Comparison of ENCODE assay signal across 8 mouse cellular contexts in the genomic region with DNA sequence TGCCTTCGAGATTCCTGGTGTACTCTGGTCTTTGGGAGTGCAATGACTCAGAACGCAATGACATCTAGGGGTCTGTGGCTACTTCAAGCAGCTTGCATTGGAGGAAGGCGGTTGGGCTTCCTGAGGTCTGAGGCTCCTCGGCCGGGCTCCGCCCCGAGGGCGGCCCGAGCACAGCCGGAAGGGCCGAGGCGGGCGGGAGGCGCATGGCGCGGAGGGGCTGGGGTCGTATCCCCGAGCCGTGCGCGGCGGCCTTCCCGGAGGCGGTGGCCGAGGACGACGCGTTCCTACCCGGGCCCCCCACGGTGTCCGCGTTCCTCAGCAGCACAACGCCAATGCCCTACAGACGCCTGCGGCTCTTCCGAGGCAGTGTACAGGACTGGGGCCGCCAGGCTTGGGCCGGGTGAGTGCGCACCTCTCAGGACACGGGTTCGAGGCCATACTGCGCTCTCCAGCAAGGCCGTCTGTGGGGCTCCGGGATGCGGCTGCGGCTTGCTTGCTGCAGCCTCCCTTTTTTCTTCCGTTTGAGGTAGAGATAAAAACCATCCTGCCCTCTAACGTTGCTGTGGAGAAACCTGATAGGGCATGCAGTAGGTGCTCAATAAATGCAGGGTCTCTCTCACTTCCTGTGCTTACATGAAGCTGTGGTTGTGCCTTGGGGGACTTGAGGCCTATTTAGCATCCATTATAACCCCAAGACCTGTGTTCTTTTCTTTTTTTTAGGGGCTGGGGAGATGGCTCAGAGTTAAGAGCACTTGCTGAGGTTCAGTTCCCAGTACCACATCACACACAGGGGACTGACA. TPM values are rescaled to one million over a fixed set of nuclear protein-coding genes. Genes with fewer than 3 reads are reported as not detected.
A peak's percentile ranks its signal among the peaks of the same experiment; 100 is the strongest.
DNase-seq lines count a peak whose midpoint lies in the region; ATAC-seq and TF ChIP-seq lines count a peak whose summit lies in the region.

No protein-coding gene starts in this region.

- no peaks in the 10 kb centered on the region for H3K36me3 ChIP-seq in heart, adult 2 months (ENCODE audit: control insufficient read depth, insufficient read depth, low read length)
- no peaks in the 10 kb centered on the region for H3K36me3 ChIP-seq in kidney, postnatal 0 days (ENCODE audit: insufficient read depth, low read length)

- H3K27me3 ChIP-seq in heart, adult 2 months (ENCODE audit: control insufficient read depth, insufficient read depth, low read length), result no peaks in the 10 kb centered on the region
- no peaks in the 10 kb centered on the region for H3K27me3 ChIP-seq in kidney, postnatal 0 days (ENCODE audit: insufficient read depth, low read length)
- H3K27me3 ChIP-seq in cerebellum, adult 2 months (ENCODE audit: control insufficient read depth, insufficient read depth, low read length), result no peaks in the 10 kb centered on the region

- peak; percentile 52 for DNase-seq in gastrocnemius, postnatal 10 days
- no peak for DNase-seq in gastrocnemius, adult 18-20 months (ENCODE audit: low spot score)
- DNase-seq in adrenal gland, postnatal 10 days, result peak; percentile 61
- DNase-seq in heart, adult 2 months, result peak; percentile 69 to 71
- peak; percentile 84 for DNase-seq in kidney, postnatal 0 days (ENCODE audit: low spot score)
- DNase-seq in layer of hippocampus, adult 11-12 months (ENCODE audit: low spot score), result no peak
- no peak for DNase-seq in cerebellum, adult 2 months

- no peak for TF ChIP-seq CTCF in heart, adult 2 months (IDR thresholded peaks at IDR 0.05)
- TF ChIP-seq CTCF in kidney, postnatal 0 days (IDR thresholded peaks at IDR 0.05; ENCODE audit: low read depth), result no peak
- no peak for TF ChIP-seq CTCF in cerebellum, adult 2 months (IDR thresholded peaks at IDR 0.05; ENCODE audit: borderline replicate concordance, insufficient read depth, low read depth, low read length)

- peak overlapping the region; percentile 80 for H3K9ac ChIP-seq in heart, adult 2 months (ENCODE audit: low read depth, low read length)
- peak overlapping the region; percentile 69 for H3K9ac ChIP-seq in kidney, postnatal 0 days (ENCODE audit: low read depth, low read length)

- H3K4me1 ChIP-seq in heart, adult 2 months (ENCODE audit: control insufficient read depth, insufficient read depth, low read length), result peaks cover 3% of the 10 kb centered on the region
- H3K4me1 ChIP-seq in kidney, postnatal 0 days (replicated peaks; ENCODE audit: insufficient read depth, low read length), result peaks cover 9% of the 10 kb centered on the region; the same call in 1 of the 2 replicates
- peaks cover 17% of the 10 kb centered on the region for H3K4me1 ChIP-seq in cerebellum, adult 2 months (ENCODE audit: control insufficient read depth, insufficient read depth, low read length)

- TF ChIP-seq EP300 in heart, adult 2 months (IDR thresholded peaks at IDR 0.05; ENCODE audit: insufficient read depth, low read depth, low read length), result no peak

- peak overlapping the region; percentile 57 for H3K27ac ChIP-seq in heart, adult 2 months
- 0 out of 2 replicates have a peak overlapping the region, but pooled peaks have one; percentile 13 for H3K27ac ChIP-seq in kidney, postnatal 0 days
- H3K27ac ChIP-seq in cerebellum, adult 2 months (ENCODE audit: insufficient read depth, low read length), result no peak overlapping the region

- intact Hi-C loops in heart, adult 2 months (cut with DNase I), result no loop called here

- peak overlapping the region; percentile 68 for H3K4me2 ChIP-seq in kidney, postnatal 0 days (ENCODE audit: low read length)

- no peaks in the 10 kb centered on the region for H3K9me3 ChIP-seq in kidney, postnatal 0 days (replicated peaks; ENCODE audit: low read length)

- H3K4me3 ChIP-seq in heart, adult 2 months, result peak overlapping the region; percentile 68
- H3K4me3 ChIP-seq in kidney, postnatal 0 days (replicated peaks; ENCODE audit: low read depth, low read length), result peak overlapping the region; percentile 45
- H3K4me3 ChIP-seq in cerebellum, adult 2 months (replicated peaks; ENCODE audit: insufficient read depth, low read depth, low read length), result no peak overlapping the region

- peak; percentile 68 for ATAC-seq in kidney, postnatal 0 days (replicated peaks; ENCODE audit: low FRiP score, low read depth)
- ATAC-seq in megakaryocyte progenitor cell, adult 5-6 weeks (replicated peaks; ENCODE audit: poor library complexity), result peak; percentile 30

- TF ChIP-seq POLR2A in heart, adult 2 months (IDR thresholded peaks at IDR 0.05; ENCODE audit: insufficient read depth, low read depth, low read length), result 0 out of 2 replicates have a peak, but pooled peaks have one; percentile 12
- no peak for TF ChIP-seq POLR2A in cerebellum, adult 2 months (IDR thresholded peaks at IDR 0.05; ENCODE audit: borderline replicate concordance, insufficient read depth, low read length)

- 9% methylated on average over 48 of the region's 48 CpGs for WGBS in heart, adult 2 months
- 7% methylated on average over 48 of the region's 48 CpGs for WGBS in kidney, postnatal 0 days
- 23% methylated on average over 48 of the region's 48 CpGs for WGBS in cerebellum, adult 2 months

- H3K79me2 ChIP-seq in heart, adult 2 months (replicated peaks; ENCODE audit: control insufficient read depth, insufficient read depth, low read length), result no peaks in the 10 kb centered on the region; the same call in 1 of the 2 replicates

RNA-seq across cellular contexts. Expression of a gene that starts 16.1 kb away (rescaled TPM):
- 10 to 100 TPM; 22.1 to 23.2 TPM for total RNA-seq in gastrocnemius, postnatal 10 days (2021)
- 10 to 100 TPM; 45.0 to 52.4 TPM for total RNA-seq in gastrocnemius, adult 18-20 months (2021)
- 10 to 100 TPM; 22.7 to 31.5 TPM for total RNA-seq in adrenal gland, postnatal 10 days (2021)
- 10 to 100 TPM; 58.9 to 60.0 TPM for total RNA-seq in heart, adult 2 months (2021)
- polyA plus RNA-seq in heart, adult 2 months (2012; rRNA removed), result 57.2 and 68.9 TPM in 2 replicates
- polyA plus RNA-seq in kidney, postnatal 0 days (2015; fragmentation: Nextera tagmentation; extraction: Ambion mirVana), result 8.2 and 8.3 TPM in 2 replicates
- 11.8 and 15.2 TPM in 2 replicates for total RNA-seq in megakaryocyte progenitor cell, adult 5-6 weeks (2015)
- total RNA-seq in megakaryocyte progenitor cell, adult 5-6 weeks (2017), result 4.0 and 5.0 TPM in 2 replicates
- 51.2 and 57.4 TPM in 2 replicates for polyA plus RNA-seq in cerebellum, adult 2 months (2012; rRNA removed)

RNA-seq across cellular contexts. Expression of a gene that starts 31.8 kb away (rescaled TPM):
- total RNA-seq in gastrocnemius, postnatal 10 days (2021), result 100 to 1,000 TPM; 138 to 151 TPM
- total RNA-seq in gastrocnemius, adult 18-20 months (2021), result 100 to 1,000 TPM; 128 to 140 TPM
- 100 to 1,000 TPM; 155 to 160 TPM for total RNA-seq in adrenal gland, postnatal 10 days (2021)
- total RNA-seq in heart, adult 2 months (2021), result 100 to 1,000 TPM; 150 to 162 TPM
- polyA plus RNA-seq in heart, adult 2 months (2012; rRNA removed), result 62.3 and 96.1 TPM in 2 replicates
- polyA plus RNA-seq in kidney, postnatal 0 days (2015; fragmentation: Nextera tagmentation; extraction: Ambion mirVana), result 256 and 271 TPM in 2 replicates
- total RNA-seq in megakaryocyte progenitor cell, adult 5-6 weeks (2015), result 69.7 and 72.1 TPM in 2 replicates
- 283 and 351 TPM in 2 replicates for total RNA-seq in megakaryocyte progenitor cell, adult 5-6 weeks (2017)
- polyA plus RNA-seq in cerebellum, adult 2 months (2012; rRNA removed), result 189 and 202 TPM in 2 replicates

RNA-seq across cellular contexts. Expression of a gene that starts 50.6 kb away (rescaled TPM):
- total RNA-seq in gastrocnemius, postnatal 10 days (2021), result 1 to 10 TPM; 5.1 to 7.6 TPM
- total RNA-seq in gastrocnemius, adult 18-20 months (2021), result 1 to 10 TPM; 5.0 to 6.1 TPM
- 10 to 100 TPM; 12.5 to 18.6 TPM for total RNA-seq in adrenal gland, postnatal 10 days (2021)
- 1 to 10 TPM; 7.3 to 8.1 TPM for total RNA-seq in heart, adult 2 months (2021)
- 13.5 and 13.7 TPM in 2 replicates for polyA plus RNA-seq in heart, adult 2 months (2012; rRNA removed)
- polyA plus RNA-seq in kidney, postnatal 0 days (2015; fragmentation: Nextera tagmentation; extraction: Ambion mirVana), result 8.6 and 9.4 TPM in 2 replicates
- total RNA-seq in megakaryocyte progenitor cell, adult 5-6 weeks (2015), result 12.0 and 12.5 TPM in 2 replicates
- 16.7 and 17.9 TPM in 2 replicates for total RNA-seq in megakaryocyte progenitor cell, adult 5-6 weeks (2017)
- polyA plus RNA-seq in cerebellum, adult 2 months (2012; rRNA removed), result 17.2 and 17.9 TPM in 2 replicates

RNA-seq across cellular contexts. Expression of a gene that starts 57.5 kb away (rescaled TPM):
- 10 to 100 TPM; 59.6 to 60.9 TPM for total RNA-seq in gastrocnemius, postnatal 10 days (2021)
- total RNA-seq in gastrocnemius, adult 18-20 months (2021), result 10 to 100 TPM; 50.8 to 51.5 TPM
- total RNA-seq in adrenal gland, postnatal 10 days (2021), result 10 to 100 TPM; 39.4 to 45.8 TPM
- total RNA-seq in heart, adult 2 months (2021), result 10 to 100 TPM; 37.6 to 47.2 TPM
- 40.4 and 46.0 TPM in 2 replicates for polyA plus RNA-seq in heart, adult 2 months (2012; rRNA removed)
- polyA plus RNA-seq in kidney, postnatal 0 days (2015; fragmentation: Nextera tagmentation; extraction: Ambion mirVana), result 49.3 and 50.8 TPM in 2 replicates
- total RNA-seq in megakaryocyte progenitor cell, adult 5-6 weeks (2015), result 17.2 and 18.3 TPM in 2 replicates
- 35.3 and 38.4 TPM in 2 replicates for total RNA-seq in megakaryocyte progenitor cell, adult 5-6 weeks (2017)
- 60.5 and 63.1 TPM in 2 replicates for polyA plus RNA-seq in cerebellum, adult 2 months (2012; rRNA removed)

Comparison
In these comparisons a context has a peak if more than half of its experiments do, and no peak if none do; other contexts are left out.
1. DNase-seq: peak in gastrocnemius, postnatal 10 days (single experiment), adrenal gland, postnatal 10 days (single experiment), heart, adult 2 months (2 of 2) and kidney, postnatal 0 days (single experiment); none in gastrocnemius, adult 18-20 months (single experiment), layer of hippocampus, adult 11-12 months (single experiment) and cerebellum, adult 2 months (0 of 2).